Mouse (Mus musculus) adrenal gland, postnatal 10 days (tissue): ENCODE measurements around the gene Atxn1. TPM values are rescaled to one million over a fixed set of nuclear protein-coding genes. Genes with fewer than 3 reads are reported as not detected.

Source experiments
- DNase-seq: peaks from one replicate; pipeline ENCODE4 v3.0.0; 2021; ENCODE audit warnings: mixed read lengths
- total RNA-seq, 2 experiments: library from RNA; stranded (reverse); gene quantifications; 2 replicates each; pipeline ENCODE4 v1.2.3; 2021

The Atxn1 gene
- total RNA-seq, 2 experiments from 2014 or later = 25.2 to 41.2 TPM

- DNase-seq = peak; percentile 75
Measured at GRCm38 (mm10) chr13:45576185-45576584, 388.6 kb downstream of the Atxn1 start.

- peak; percentile 83 for DNase-seq
Measured at GRCm38 (mm10) chr13:45572768-45573167, 392.0 kb downstream of the Atxn1 start.

- peak; percentile 88 for DNase-seq
Measured at GRCm38 (mm10) chr13:45571795-45572262, 393.0 kb downstream of the Atxn1 start.

- DNase-seq = no peak
Measured at GRCm38 (mm10) chr13:45569932-45570331, 394.9 kb downstream of the Atxn1 start.

- no peak for DNase-seq
Measured at GRCm38 (mm10) chr13:45564946-45565345, 399.9 kb downstream of the Atxn1 start.

GRCm38 (mm10) chr13:45562011-45562410 lies 402.8 kb downstream of the Atxn1 start:
- no peak for DNase-seq

- DNase-seq = no peak
Measured at GRCm38 (mm10) chr13:45560543-45560942, 404.3 kb downstream of the Atxn1 start.

GRCm38 (mm10) chr13:45559258-45559657 lies 405.6 kb downstream of the Atxn1 start:
- no peak for DNase-seq

- DNase-seq = no peak
Measured at GRCm38 (mm10) chr13:45558367-45558766, 406.4 kb downstream of the Atxn1 start.

GRCm38 (mm10) chr13:45553674-45554073 lies 411.1 kb downstream of the Atxn1 start:
- peak; percentile 44 for DNase-seq

GRCm38 (mm10) chr13:45547549-45547948 lies 417.3 kb downstream of the Atxn1 start:
- DNase-seq = no peak

GRCm38 (mm10) chr13:45546946-45547345 lies 417.9 kb downstream of the Atxn1 start:
- DNase-seq = no peak

GRCm38 (mm10) chr13:45545974-45546373 lies 418.8 kb downstream of the Atxn1 start:
- DNase-seq = no peak

- peak; percentile 84 for DNase-seq
Measured at GRCm38 (mm10) chr13:45539205-45539568, 425.6 kb downstream of the Atxn1 start.

- peak; percentile 71 for DNase-seq
Measured at GRCm38 (mm10) chr13:45538532-45539204, 426.1 kb downstream of the Atxn1 start.

- DNase-seq = no peak
Measured at GRCm38 (mm10) chr13:45538091-45538490, 426.7 kb downstream of the Atxn1 start.

GRCm38 (mm10) chr13:45537110-45537509 lies 427.7 kb downstream of the Atxn1 start:
- DNase-seq = no peak

GRCm38 (mm10) chr13:45535731-45536453 lies 428.9 kb downstream of the Atxn1 start:
- no peak for DNase-seq

GRCm38 (mm10) chr13:45530754-45531153 lies 434.1 kb downstream of the Atxn1 start:
- DNase-seq = no peak

GRCm38 (mm10) chr13:45528787-45529186 lies 436.0 kb downstream of the Atxn1 start:
- no peak for DNase-seq

- no peak for DNase-seq
Measured at GRCm38 (mm10) chr13:45527232-45527964, 437.4 kb downstream of the Atxn1 start.

- no peak for DNase-seq
Measured at GRCm38 (mm10) chr13:45526230-45526629, 438.6 kb downstream of the Atxn1 start.
